Mouse (Mus musculus) liver, embryonic 16.5 days (tissue): Measurements from ENCODE around the gene Exd1. TPM values are rescaled to one million over a fixed set of nuclear protein-coding genes. Genes with fewer than 3 reads are reported as not detected.
"Not testable (repeated sequence)": the region's sequence is repeated elsewhere in the genome, so short reads cannot be mapped to it uniquely, and the experiment has no call there.

ENCODE experiments used
- ATAC-seq: fragments of 200-750 bp; cut with Nextera tagmentation; 2 replicates; pipeline ENCODE4 v1.8.0; 2017; ENCODE audit warnings: low read depth, mild to moderate bottlenecking, moderate number of reproducible peaks, moderate library complexity
- H3K27ac ChIP-seq: fragments of 300-500 bp; sonication (generic); 2 replicates; pipeline ENCODE4 v1.5.1; 2014; ENCODE audit warnings: mild to moderate bottlenecking, low read length
- H3K27me3 ChIP-seq: fragments of 300-500 bp; sonication (generic); 2 replicates; pipeline ENCODE4 v1.6.1; 2014; ENCODE audit warnings: low read depth, low read length, mixed read lengths; ENCODE audit not compliant: control insufficient read depth, insufficient read depth
- H3K36me3 ChIP-seq: fragments of 300-500 bp; sonication (generic); 2 replicates; pipeline ENCODE4 v1.6.1; 2014; ENCODE audit warnings: mild to moderate bottlenecking; ENCODE audit not compliant: control insufficient read depth, insufficient read depth
- H3K4me1 ChIP-seq: fragments of 300-500 bp; sonication (generic); 2 replicates; pipeline ENCODE4 v1.6.1; 2014; ENCODE audit warnings: low read depth, low read length, mixed read lengths; ENCODE audit not compliant: control insufficient read depth
- H3K4me2 ChIP-seq: fragments of 300-500 bp; sonication (generic); 2 replicates; pipeline ENCODE4 v1.6.1; 2014; ENCODE audit warnings: low read depth, low read length, mixed read lengths
- H3K4me3 ChIP-seq: fragments of 300-500 bp; sonication (generic); 2 replicates; pipeline ENCODE4 v1.5.1; 2014; ENCODE audit warnings: low read depth, mild to moderate bottlenecking, low read length
- H3K9ac ChIP-seq: fragments of 300-500 bp; sonication (generic); 2 replicates; pipeline ENCODE4 v1.6.1; 2014; ENCODE audit warnings: low read depth, low read length
- H3K9me3 ChIP-seq: fragments of 300-500 bp; sonication (generic); replicated peaks from 2 replicates; pipeline ENCODE4 v1.6.1; 2016; ENCODE audit warnings: low read length; ENCODE audit not compliant: control insufficient read depth
- WGBS: fragments of 180-500 bp; shearing (Covaris S2); extraction: QIAGEN DNeasy Blood & Tissue Kit; methylation state at CpG from one replicate; pipeline ENCODE4 v1.1.7; 2014; ENCODE audit not compliant: insufficient replicate concordance; 5-methylcytosine and 5-hydroxymethylcytosine counted together
- polyA plus RNA-seq: library from polyadenylated mRNA; unstranded; fragments of >200 nt; fragmentation: Nextera tagmentation; extraction: Ambion mirVana; gene quantifications from 2 replicates; pipeline ENCODE4 v1.2.1, GENCODE M21; 2015

Gene Exd1
- polyA plus RNA-seq, 1 experiment from 2014 or later = 0.14 TPM

DNA sequence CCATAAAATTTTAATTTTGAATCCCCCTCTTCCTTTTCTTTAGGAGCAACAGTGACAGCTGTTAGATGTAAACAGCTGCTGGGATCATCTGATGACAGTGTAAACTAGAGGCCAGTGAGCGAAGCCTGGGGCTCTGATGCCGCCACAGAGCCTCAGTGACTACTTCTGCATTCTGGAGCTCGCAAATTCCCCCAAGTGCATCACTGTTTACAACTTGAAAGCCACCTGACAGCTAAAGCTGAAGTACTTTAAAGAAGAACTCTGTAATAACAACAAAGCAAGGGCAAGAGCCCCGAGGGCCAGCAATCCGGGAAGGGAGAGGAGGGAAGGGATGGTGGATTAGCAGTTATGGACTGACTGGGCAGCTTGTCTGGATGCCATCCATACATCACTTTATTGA, 30.6 kb downstream of the Exd1 start:
- no peak overlapping the region for H3K9ac ChIP-seq
- no peak overlapping the region for H3K4me2 ChIP-seq
- H3K9me3 ChIP-seq = no peaks in the 10 kb centered on the region
- H3K27ac ChIP-seq = no peak overlapping the region
- WGBS = 52% methylated on average over 5 of the region's 5 CpGs
- no peak overlapping the region for H3K4me3 ChIP-seq
- H3K36me3 ChIP-seq = no peaks in the 10 kb centered on the region
- no peaks in the 10 kb centered on the region for H3K27me3 ChIP-seq
- no peaks in the 10 kb centered on the region for H3K4me1 ChIP-seq
- ATAC-seq = no peak

DNA sequence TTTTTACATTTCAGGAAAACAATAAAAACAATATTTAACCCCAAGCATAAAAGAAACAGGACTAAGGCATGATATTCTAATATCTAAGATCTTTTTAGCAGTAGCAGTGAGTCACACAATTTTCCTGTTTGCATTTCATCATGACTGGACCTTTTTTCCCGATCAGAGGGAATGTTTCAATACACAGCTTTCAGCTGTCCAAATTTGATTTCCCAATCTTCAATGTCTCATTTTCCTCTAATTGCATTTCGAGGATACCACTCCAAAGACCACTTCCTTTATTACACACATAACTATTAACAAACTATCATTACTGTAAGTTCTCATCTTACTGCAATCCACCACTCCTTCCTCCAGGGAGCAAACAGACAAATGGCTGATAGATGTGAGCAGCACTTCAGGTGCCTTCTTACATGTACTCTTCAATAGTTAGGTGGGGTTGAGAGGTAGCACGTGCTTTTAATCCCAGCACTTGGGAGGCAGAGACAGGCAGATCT, 33.4 kb downstream of the Exd1 start:
- Histone ChIP-seq H3K9ac (no peak overlapping the region), H3K27ac (no peak overlapping the region), H3K4me1 (no peaks in the 10 kb centered on the region), H3K4me3 (no peak overlapping the region), H3K9me3 (no peaks in the 10 kb centered on the region), H3K4me2 (no peak overlapping the region), H3K36me3 (no peaks in the 10 kb centered on the region), H3K27me3 (no peaks in the 10 kb centered on the region)
- 48% methylated on average over 3 of the region's 3 CpGs for WGBS
- ATAC-seq = no peak

DNA sequence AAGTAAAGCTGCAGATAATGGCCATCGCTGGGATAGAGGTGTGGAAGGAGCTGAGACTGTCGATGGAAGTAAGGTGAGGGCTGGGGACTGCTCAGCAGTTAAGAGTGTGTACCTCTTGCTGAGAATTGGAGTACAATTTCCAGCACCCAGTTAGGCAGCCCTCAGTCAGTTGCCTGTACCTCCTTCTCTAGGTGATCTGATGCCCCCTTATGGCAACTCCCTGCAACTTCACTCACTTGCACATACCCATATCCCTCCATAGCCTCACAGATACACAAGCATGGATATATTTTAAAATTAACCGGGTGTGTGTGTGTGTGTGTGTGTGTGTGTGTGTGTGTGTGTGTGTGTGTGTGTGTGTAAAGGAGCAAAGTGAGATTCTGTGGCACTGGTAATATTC, 35.1 kb downstream of the Exd1 start:
- 73% methylated on average over 3 of the region's 3 CpGs for WGBS
- no peak for ATAC-seq
- no peaks in the 10 kb centered on the region for H3K4me1 ChIP-seq

DNA sequence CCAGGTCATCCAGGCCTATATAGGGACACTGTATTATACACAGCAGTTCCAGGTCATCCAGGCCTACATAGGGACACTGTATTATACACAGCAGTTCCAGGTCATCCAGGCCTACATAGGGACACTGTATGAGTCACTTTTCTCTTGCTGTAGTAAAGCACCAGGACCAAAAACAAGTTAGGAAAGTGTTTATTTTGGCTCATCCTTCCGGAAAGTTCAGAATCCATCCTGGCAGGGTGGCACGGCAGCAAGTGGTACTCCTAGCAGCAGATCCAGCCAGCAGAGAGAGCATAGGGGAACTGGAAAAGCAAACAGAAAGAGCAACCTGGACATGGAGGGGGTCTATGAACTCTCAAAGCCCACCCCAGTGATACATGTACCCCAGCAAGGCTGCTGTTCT, 36.6 kb downstream of the Exd1 start:
- H3K9ac ChIP-seq = no peak overlapping the region
- no peak overlapping the region for H3K4me3 ChIP-seq
- WGBS = 72% methylated on average over 2 of the region's 2 CpGs
- no peaks in the 10 kb centered on the region for H3K27me3 ChIP-seq
- no peaks in the 10 kb centered on the region for H3K9me3 ChIP-seq
- H3K4me1 ChIP-seq = no peaks in the 10 kb centered on the region
- no peaks in the 10 kb centered on the region for H3K36me3 ChIP-seq
- H3K4me2 ChIP-seq = no peak overlapping the region
- H3K27ac ChIP-seq = no peak overlapping the region
- no peak for ATAC-seq

More for the DNA sequence above, 35.1 kb downstream of the Exd1 start:
- Histone ChIP-seq H3K4me3 (no peak overlapping the region), H3K4me2 (no peak overlapping the region), H3K9ac (no peak overlapping the region), H3K27ac (no peak overlapping the region), H3K27me3 (no peaks in the 10 kb centered on the region), H3K36me3 (no peaks in the 10 kb centered on the region), H3K9me3 (no peaks in the 10 kb centered on the region)

DNA sequence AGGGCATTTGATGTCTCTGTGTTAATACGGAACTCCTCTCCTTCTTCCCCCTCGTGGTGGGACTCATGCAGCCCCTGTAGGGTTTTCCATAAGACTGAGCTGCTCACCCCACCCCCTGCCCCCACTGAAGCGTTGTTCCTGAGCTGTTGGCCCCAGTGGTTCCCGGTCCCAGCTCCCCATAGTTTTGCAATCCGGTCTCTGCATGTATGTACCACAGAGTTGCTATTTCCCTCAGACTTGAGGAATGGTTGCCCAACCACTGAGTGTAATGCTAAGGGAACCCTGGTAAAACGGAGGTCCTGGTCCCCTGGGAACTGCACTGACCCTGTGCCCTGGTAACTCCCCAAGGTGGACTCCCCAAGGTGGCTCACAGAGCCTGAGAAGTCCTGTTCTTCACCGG, 38.9 kb downstream of the Exd1 start:
- 55% methylated on average over 7 of the region's 7 CpGs for WGBS

DNA sequence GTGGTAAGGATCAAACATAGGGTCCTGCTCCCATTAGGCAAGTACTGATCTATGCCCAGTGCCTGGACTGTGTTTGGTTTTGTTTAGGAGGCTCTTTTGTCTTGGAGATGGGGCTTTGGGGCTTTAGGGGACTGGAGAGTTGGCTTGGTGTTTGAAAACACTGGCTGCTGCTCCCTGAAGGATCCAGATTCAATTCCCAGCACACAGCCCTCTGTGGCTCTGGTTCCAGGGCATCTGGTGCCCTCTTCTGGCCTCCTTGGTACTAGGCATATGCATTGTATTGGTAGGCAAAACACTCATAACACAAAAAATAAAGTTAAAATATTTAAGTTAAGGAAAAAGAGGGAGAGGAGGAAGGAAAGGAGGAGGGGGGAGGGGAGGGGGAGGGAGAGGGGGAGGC, 40.3 kb downstream of the Exd1 start:
- Histone ChIP-seq H3K27me3 (no peaks in the 10 kb centered on the region), H3K36me3 (no peaks in the 10 kb centered on the region), H3K9ac (no peak overlapping the region), H3K4me3 (no peak overlapping the region), H3K27ac (no peak overlapping the region), H3K9me3 (no peaks in the 10 kb centered on the region), H3K4me1 (no peaks in the 10 kb centered on the region), H3K4me2 (no peak overlapping the region)
- ATAC-seq = no peak

More for the DNA sequence above, 38.9 kb downstream of the Exd1 start:
- not testable (repeated sequence) for H3K9ac ChIP-seq, H3K36me3 ChIP-seq, ATAC-seq, H3K4me1 ChIP-seq, H3K4me3 ChIP-seq, H3K27me3 ChIP-seq, H3K9me3 ChIP-seq, H3K4me2 ChIP-seq, H3K27ac ChIP-seq

DNA sequence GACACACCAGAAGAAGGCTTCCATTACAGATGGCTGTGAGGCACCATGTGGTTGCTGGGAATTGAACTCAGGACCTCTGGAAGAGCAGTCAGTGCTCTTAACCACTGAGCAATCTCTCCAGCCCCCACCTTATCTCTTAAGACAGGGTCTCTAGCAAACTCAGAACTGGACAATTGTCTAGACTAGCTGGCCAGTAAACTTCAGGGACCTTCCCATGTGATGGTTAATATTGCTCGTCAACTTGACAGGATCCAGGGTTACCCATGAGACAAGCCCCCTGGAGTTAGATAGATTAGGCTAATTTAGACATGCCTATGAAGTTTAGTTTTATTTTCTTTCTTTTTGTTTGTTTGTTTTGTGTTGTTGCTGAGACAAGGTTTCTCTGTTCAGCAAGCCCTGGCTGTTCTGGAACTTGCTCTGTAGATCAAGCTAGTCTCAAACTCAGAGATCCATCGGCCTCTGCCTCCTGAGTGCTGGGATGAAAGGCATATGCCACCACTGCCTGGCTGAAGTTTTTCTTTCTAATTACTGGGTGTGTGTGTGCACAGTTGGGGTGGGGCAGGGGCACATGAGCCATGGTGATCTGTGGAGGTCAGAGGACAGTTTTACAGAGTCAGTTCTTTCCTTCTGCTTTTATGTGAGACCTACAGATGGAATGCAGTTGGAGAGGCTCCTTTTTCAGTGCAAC, 46.3 kb downstream of the Exd1 start:
- no peak overlapping the region for H3K9ac ChIP-seq
- H3K4me1 ChIP-seq = no peaks in the 10 kb centered on the region
- no peaks in the 10 kb centered on the region for H3K36me3 ChIP-seq
- H3K4me3 ChIP-seq = no peak overlapping the region
- ATAC-seq = no peak
- no peak overlapping the region for H3K27ac ChIP-seq
- no peak overlapping the region for H3K4me2 ChIP-seq
- no peaks in the 10 kb centered on the region for H3K27me3 ChIP-seq
- no peaks in the 10 kb centered on the region for H3K9me3 ChIP-seq
- WGBS = 67% methylated on average over 2 of the region's 2 CpGs

DNA sequence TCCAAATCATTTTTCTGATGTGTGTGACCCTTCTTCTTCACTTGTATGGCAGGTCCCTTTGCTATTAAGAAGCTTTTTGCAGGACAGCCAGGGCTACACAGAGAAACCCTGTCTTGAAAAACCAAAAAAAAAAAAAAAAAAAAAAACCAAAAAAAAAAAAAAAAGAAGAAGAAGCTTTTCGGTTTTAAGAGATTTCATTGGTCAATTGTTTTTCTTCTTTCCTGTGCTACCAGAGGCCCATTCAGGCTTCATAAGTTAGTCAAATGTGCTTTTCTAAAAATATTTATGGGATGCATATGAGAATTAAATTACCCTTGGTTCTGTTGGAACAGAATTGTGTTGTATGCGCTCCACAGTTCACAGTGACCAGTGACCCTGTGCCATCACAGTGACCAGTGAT, 48.6 kb downstream of the Exd1 start:
- no peaks in the 10 kb centered on the region for H3K27me3 ChIP-seq
- H3K36me3 ChIP-seq = no peaks in the 10 kb centered on the region
- WGBS = 69% methylated on average over 2 of the region's 2 CpGs
- no peak overlapping the region for H3K4me3 ChIP-seq
- no peaks in the 10 kb centered on the region for H3K4me1 ChIP-seq
- no peak overlapping the region for H3K27ac ChIP-seq
- no peak for ATAC-seq
- no peaks in the 10 kb centered on the region for H3K9me3 ChIP-seq
- no peak overlapping the region for H3K9ac ChIP-seq
- H3K4me2 ChIP-seq = no peak overlapping the region

DNA sequence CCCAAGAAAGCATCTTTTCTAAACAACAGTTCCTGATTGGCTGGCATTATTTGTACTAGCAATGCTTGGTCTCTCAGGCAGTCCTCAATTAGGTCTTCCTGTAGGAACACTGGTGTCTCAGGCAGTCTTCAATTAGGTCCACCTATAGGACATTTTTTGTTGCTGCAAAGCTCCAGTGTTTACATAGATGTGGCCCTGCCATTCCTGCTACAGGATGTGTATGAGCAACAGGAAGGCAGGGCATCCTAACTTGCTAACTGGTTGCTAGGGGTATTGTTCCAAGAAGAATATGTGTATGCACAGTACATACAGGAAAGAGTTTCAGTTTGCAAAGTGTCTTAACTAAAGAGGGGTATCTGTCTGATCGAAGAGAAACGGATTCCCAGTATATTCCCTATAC, 51.3 kb downstream of the Exd1 start:
- no peak overlapping the region for H3K27ac ChIP-seq
- ATAC-seq = no peak
- H3K9me3 ChIP-seq = no peaks in the 10 kb centered on the region
- no peak overlapping the region for H3K4me2 ChIP-seq
- WGBS = 62% methylated on average over 2 of the region's 2 CpGs
- no peak overlapping the region for H3K4me3 ChIP-seq
- no peaks in the 10 kb centered on the region for H3K4me1 ChIP-seq
- H3K36me3 ChIP-seq = no peaks in the 10 kb centered on the region
- no peaks in the 10 kb centered on the region for H3K27me3 ChIP-seq
- no peak overlapping the region for H3K9ac ChIP-seq
